Mouse (Mus musculus): ENCODE measurements around the gene Olfr895.

- TF ChIP-seq CTCF (IDR thresholded peaks at IDR 0.05; ENCODE audit: extremely low read depth, insufficient read depth, insufficient read length, insufficient replicate concordance) (no peak), POLR2A (IDR thresholded peaks at IDR 0.05; ENCODE audit: low read depth, low read length) (no peak)
Measured at GRCm38 (mm10) chr9:38252474-38252873, 15.2 kb upstream of the Olfr895 start, which contains the start of gene Olfr143.
